Mouse (Mus musculus) forebrain, embryonic 12.5 days (tissue): ENCODE results near the gene Olfr96. TPM values are rescaled to one million over a fixed set of nuclear protein-coding genes. Genes with fewer than 3 reads are reported as not detected.
"Not testable (repeated sequence)": the region's sequence is repeated elsewhere in the genome, so short reads cannot be mapped to it uniquely, and the experiment has no call there.

Experiments used
- ATAC-seq: fragments of 200-750 bp; cut with Nextera tagmentation; 2 replicates; pipeline ENCODE4 v1.8.0; 2017; ENCODE audit warnings: moderate TSS enrichment; ENCODE audit not compliant: low FRiP score
- H3K27ac ChIP-seq: fragments of 300-500 bp; sonication (generic); 2 replicates; pipeline ENCODE4 v1.5.1; 2016; ENCODE audit warnings: mild to moderate bottlenecking
- H3K27me3 ChIP-seq: fragments of 300-500 bp; sonication (generic); 2 replicates; pipeline ENCODE4 v1.6.1; 2016; ENCODE audit warnings: mild to moderate bottlenecking
- H3K36me3 ChIP-seq: fragments of 300-500 bp; sonication (generic); replicated peaks from 2 replicates; pipeline ENCODE4 v1.6.1; 2016; ENCODE audit warnings: mild to moderate bottlenecking
- H3K4me1 ChIP-seq: fragments of 300-500 bp; sonication (generic); 2 replicates; pipeline ENCODE4 v1.6.1; 2016
- H3K4me2 ChIP-seq: fragments of 300-500 bp; sonication (generic); 2 replicates; pipeline ENCODE4 v1.6.1; 2016; ENCODE audit warnings: mild to moderate bottlenecking, moderate library complexity
- H3K4me3 ChIP-seq: fragments of 300-500 bp; sonication (generic); replicated peaks from 2 replicates; pipeline ENCODE4 v1.5.1; 2016; ENCODE audit warnings: mild to moderate bottlenecking
- H3K9ac ChIP-seq: fragments of 300-500 bp; sonication (generic); 2 replicates; pipeline ENCODE4 v1.6.1; 2016; ENCODE audit warnings: mild to moderate bottlenecking
- H3K9me3 ChIP-seq: fragments of 300-500 bp; sonication (generic); 2 replicates; pipeline ENCODE4 v1.6.1; 2016
- WGBS: fragments of 180-500 bp; shearing (Covaris S2); methylation state at CpG from one replicate; pipeline ENCODE4 v1.1.7; 2016; 5-methylcytosine and 5-hydroxymethylcytosine counted together
- polyA plus RNA-seq: library from polyadenylated mRNA; unstranded; fragments of >200 nt; fragmentation: Nextera tagmentation; extraction: Ambion mirVana; gene quantifications from 2 replicates; pipeline ENCODE4 v1.2.1, GENCODE M21; 2016

The Olfr96 gene
- polyA plus RNA-seq, 1 experiment from 2014 or later = not detected

GRCm38 (mm10) chr17:37218486-37218885, 1.5 kb upstream of the Olfr96 start:
- no peak overlapping the region for H3K4me2 ChIP-seq
- 0 out of 2 replicates have a peak, but pooled peaks cover 3% of the 10 kb centered on the region for H3K9me3 ChIP-seq
- ATAC-seq = no peak
- H3K4me1 ChIP-seq = no peaks in the 10 kb centered on the region
- 85% methylated on average over 3 of the region's 3 CpGs for WGBS
- no peak overlapping the region for H3K4me3 ChIP-seq
- no peaks in the 10 kb centered on the region for H3K27me3 ChIP-seq
- H3K36me3 ChIP-seq = no peaks in the 10 kb centered on the region
- H3K27ac ChIP-seq = no peak overlapping the region
- no peak overlapping the region for H3K9ac ChIP-seq

DNA sequence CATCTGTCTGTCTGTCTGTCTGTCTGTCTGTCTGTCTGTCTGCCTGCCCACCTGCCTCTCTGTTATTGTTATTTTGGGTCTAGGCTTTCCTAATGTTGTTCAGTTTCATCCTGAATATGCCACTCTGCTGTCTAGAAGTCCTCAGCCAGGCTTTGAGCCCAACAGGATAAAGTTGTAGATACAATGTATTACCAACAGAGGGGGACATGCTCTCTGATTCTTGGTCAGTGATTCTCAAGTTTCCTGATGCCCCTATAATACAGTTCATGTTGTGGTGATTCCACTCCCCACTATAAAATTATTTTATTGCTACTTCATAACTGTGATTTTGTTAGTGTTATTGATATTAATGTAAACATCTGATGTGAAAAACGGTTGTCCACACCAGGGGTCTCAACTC, 1.9 kb downstream of the Olfr96 start:
- WGBS = 43% methylated on average over 1 of the region's 1 CpGs
- H3K9me3 ChIP-seq = 0 out of 2 replicates have a peak, but pooled peaks cover 3% of the 10 kb centered on the region
- no peak overlapping the region for H3K4me2 ChIP-seq
- no peak for ATAC-seq
- H3K27me3 ChIP-seq = no peaks in the 10 kb centered on the region
- H3K4me1 ChIP-seq = no peaks in the 10 kb centered on the region
- no peak overlapping the region for H3K27ac ChIP-seq
- no peak overlapping the region for H3K9ac ChIP-seq
- no peak overlapping the region for H3K4me3 ChIP-seq
- H3K36me3 ChIP-seq = no peaks in the 10 kb centered on the region

- not testable (repeated sequence) for ATAC-seq, H3K4me3 ChIP-seq, H3K4me2 ChIP-seq, H3K27me3 ChIP-seq, H3K27ac ChIP-seq, H3K9me3 ChIP-seq, H3K4me1 ChIP-seq, H3K36me3 ChIP-seq, H3K9ac ChIP-seq
- 88% methylated on average over 2 of the region's 2 CpGs for WGBS
Observed at GRCm38 (mm10) chr17:37237230-37237629, 17.3 kb downstream of the Olfr96 start, which contains the start of gene Olfr97. TSS of gene Olfr97 (minus strand) at chr17:37237330.

DNA sequence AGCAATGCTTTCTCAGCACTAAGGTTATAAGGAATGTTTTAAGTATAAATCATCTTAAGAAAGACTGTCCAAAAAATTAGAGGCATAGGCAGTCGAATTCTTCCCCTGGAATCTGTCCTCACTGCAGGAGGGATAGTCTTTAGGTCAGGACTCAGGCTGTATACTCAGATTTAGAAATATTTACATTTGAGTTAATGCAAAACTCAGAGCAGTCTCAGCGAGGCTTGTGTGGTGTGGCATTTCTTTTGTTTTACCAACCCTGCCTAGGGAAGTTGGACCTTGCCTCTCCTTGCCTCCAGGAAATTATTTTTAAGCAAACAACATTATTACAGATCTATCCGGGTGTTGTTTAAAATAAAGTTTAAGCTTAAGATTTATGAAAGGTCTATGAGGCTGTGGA, 22.3 kb downstream of the Olfr96 start:
- Histone ChIP-seq H3K4me2 (no peak overlapping the region), H3K4me1 (no peaks in the 10 kb centered on the region), H3K27ac (no peak overlapping the region), H3K4me3 (no peak overlapping the region), H3K36me3 (no peaks in the 10 kb centered on the region), H3K9me3 (no peaks in the 10 kb centered on the region), H3K27me3 (no peaks in the 10 kb centered on the region), H3K9ac (no peak overlapping the region)
- WGBS = 60% methylated on average over 3 of the region's 3 CpGs
- no peak for ATAC-seq

DNA sequence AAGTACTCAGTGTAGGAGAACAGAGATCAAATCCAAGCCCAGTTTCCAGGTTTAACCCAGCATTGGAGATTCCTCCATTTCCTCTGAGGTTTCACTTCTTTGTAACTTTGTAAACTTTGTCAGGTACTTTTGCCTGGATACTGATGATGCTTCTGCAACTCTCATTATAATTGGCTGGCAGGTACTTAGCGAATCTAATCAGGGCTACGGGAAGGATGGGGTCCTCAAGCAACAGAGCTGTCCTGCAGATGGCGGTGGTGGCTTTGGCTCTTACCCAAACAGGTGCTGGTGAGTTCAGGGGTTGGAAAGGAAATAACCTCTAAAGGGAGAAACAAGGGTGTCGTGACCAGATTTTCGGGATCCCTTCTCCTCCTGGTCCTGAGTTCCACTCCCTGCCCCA, 26.8 kb downstream of the Olfr96 start:
- Histone ChIP-seq H3K9me3 (no peaks in the 10 kb centered on the region), H3K36me3 (no peaks in the 10 kb centered on the region), H3K27ac (no peak overlapping the region), H3K4me1 (no peaks in the 10 kb centered on the region), H3K27me3 (no peaks in the 10 kb centered on the region), H3K4me2 (no peak overlapping the region), H3K9ac (no peak overlapping the region), H3K4me3 (no peak overlapping the region)
- no peak for ATAC-seq
- WGBS = 26% methylated on average over 5 of the region's 5 CpGs

GRCm38 (mm10) chr17:37249460-37249859, 29.5 kb downstream of the Olfr96 start:
- ATAC-seq = no peak
- Histone ChIP-seq H3K36me3 (no peaks in the 10 kb centered on the region), H3K27me3 (no peaks in the 10 kb centered on the region), H3K27ac (no peak overlapping the region), H3K9me3 (no peaks in the 10 kb centered on the region), H3K4me3 (no peak overlapping the region), H3K4me1 (no peaks in the 10 kb centered on the region), H3K9ac (no peak overlapping the region), H3K4me2 (no peak overlapping the region)

DNA sequence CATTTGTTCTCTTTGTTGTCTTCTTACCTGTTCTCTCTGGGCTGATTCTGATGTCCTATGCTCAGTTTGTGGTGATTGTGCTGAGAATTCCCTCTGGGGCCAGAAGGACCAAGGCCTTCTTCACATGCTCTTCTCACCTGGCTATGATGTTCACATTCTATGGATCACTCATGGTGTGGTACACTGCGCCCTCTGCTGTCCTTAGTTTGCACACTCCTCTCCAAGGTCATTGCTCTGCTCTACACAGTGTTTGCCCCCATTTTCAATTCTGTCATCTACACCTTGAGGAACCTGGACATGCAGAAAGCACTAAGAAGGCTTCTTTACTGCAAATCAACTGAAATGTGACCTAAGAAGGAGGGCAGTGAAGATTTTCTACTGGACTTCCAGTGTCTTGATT, 30.6 kb downstream of the Olfr96 start:
- H3K9ac ChIP-seq = no peak overlapping the region
- WGBS = 0% methylated on average over 1 of the region's 1 CpGs

GRCm38 (mm10) chr17:37263626-37264025, 43.7 kb downstream of the Olfr96 start, which contains the start of gene Olfr98:
TSS of gene Olfr98 (minus strand) at chr17:37263749.
- H3K4me3 ChIP-seq = no peak within 1 kb of the TSS
- no peak within 1 kb of the TSS for H3K27ac ChIP-seq
- H3K36me3 ChIP-seq = no peaks in the 10 kb centered on the region
- no peak within 1 kb of the TSS for H3K9ac ChIP-seq
- H3K4me2 ChIP-seq = no peak within 1 kb of the TSS
- WGBS = 82% methylated on average over 1 of the region's 1 CpGs
- no peak for ATAC-seq
- no peaks in the 10 kb centered on the region for H3K27me3 ChIP-seq
- no peaks in the 10 kb centered on the region for H3K9me3 ChIP-seq
- no peaks in the 10 kb centered on the region for H3K4me1 ChIP-seq

More for the DNA sequence above, 30.6 kb downstream of the Olfr96 start:
- Histone ChIP-seq H3K27me3 (no peaks in the 10 kb centered on the region), H3K36me3 (no peaks in the 10 kb centered on the region), H3K4me2 (no peak overlapping the region), H3K4me3 (no peak overlapping the region), H3K27ac (no peak overlapping the region), H3K9me3 (no peaks in the 10 kb centered on the region), H3K4me1 (no peaks in the 10 kb centered on the region)
- no peak for ATAC-seq

DNA sequence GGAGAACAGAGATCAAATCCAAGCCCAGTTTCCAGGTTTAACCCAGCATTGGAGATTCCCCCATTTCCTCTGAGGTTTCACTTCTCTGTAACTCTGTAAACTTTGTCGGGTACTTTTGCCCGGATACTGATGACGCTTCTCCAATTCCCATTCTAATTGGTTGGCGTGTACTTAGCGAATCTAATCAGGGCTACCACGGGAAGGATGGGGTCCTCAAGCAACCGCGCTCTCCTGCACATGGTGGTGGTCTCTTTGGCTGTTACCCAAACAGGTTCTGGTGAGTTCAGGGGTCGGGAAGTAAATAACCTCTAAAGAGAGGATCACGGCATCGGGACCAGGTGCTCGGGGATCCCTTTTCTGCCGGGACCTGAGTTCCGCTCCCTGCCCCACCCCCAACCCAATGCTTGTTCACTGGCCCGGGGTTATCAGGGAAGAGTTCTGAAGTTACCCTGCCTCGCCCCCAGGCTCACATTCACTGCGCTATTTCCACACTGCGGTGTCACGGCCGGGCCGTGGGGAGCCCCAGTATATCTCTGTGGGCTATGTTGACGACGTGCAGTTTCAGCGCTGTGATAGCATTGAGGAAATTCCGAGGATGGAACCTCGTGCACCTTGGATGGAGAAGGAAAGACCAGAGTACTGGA, 50.2 kb downstream of the Olfr96 start, which contains the start of gene H2-M3:
H2-M3 (plus strand) TSS at position 163 of the 644 bp plus-strand sequence.
- Histone ChIP-seq H3K4me3 (peak within 1 kb of the TSS; percentile 46), H3K27ac (no peak within 1 kb of the TSS), H3K27me3 (peaks cover 8% of the 10 kb centered on the region; the same call in 1 of the 2 replicates), H3K4me1 (no peaks in the 10 kb centered on the region), H3K9ac (peak within 1 kb of the TSS; percentile 38; the same call in 1 of the 2 replicates), H3K9me3 (no peaks in the 10 kb centered on the region), H3K36me3 (no peaks in the 10 kb centered on the region), H3K4me2 (peak within 1 kb of the TSS; percentile 81)
- ATAC-seq = peak; percentile 97
- 6% methylated on average over 26 of the region's 26 CpGs for WGBS

DNA sequence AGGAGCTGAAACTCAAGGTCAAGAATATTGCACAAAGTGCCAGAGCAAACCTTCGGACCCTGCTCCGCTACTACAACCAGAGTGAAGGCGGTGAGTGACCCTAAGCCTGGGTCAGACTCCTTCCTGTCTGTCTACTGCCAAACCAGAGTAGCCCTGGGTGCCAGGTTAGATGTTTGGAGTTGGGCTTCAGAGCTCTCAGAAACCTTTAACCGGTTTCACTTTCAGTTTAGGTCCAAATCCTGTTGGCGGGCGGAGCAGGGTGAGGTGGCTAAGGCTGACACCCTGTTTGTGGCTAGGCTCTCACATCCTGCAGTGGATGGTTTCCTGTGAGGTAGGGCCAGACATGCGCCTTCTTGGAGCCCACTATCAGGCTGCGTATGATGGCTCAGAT, 50.8 kb downstream of the Olfr96 start:
- ATAC-seq = peak; percentile 22; the same call in 1 of the 2 replicates
- WGBS = 67% methylated on average over 8 of the region's 8 CpGs
- H3K9me3 ChIP-seq = no peaks in the 10 kb centered on the region
- H3K4me3 ChIP-seq = peak overlapping the region; percentile 46
- peaks cover 8% of the 10 kb centered on the region; the same call in 1 of the 2 replicates for H3K27me3 ChIP-seq
- no peak overlapping the region for H3K27ac ChIP-seq
- 0 out of 2 replicates have a peak overlapping the region, but pooled peaks have one; percentile 38 for H3K9ac ChIP-seq
- H3K4me1 ChIP-seq = no peaks in the 10 kb centered on the region
- no peaks in the 10 kb centered on the region for H3K36me3 ChIP-seq
- H3K4me2 ChIP-seq = peak overlapping the region; percentile 81

- Histone ChIP-seq H3K4me3 (no peak overlapping the region), H3K27ac (no peak overlapping the region), H3K27me3 (peaks cover 7% of the 10 kb centered on the region; the same call in 1 of the 2 replicates), H3K9ac (no peak overlapping the region), H3K4me2 (no peak overlapping the region), H3K9me3 (no peaks in the 10 kb centered on the region), H3K36me3 (no peaks in the 10 kb centered on the region), H3K4me1 (no peaks in the 10 kb centered on the region)
- no peak for ATAC-seq
- 77% methylated on average over 2 of the region's 2 CpGs for WGBS
Observed at GRCm38 (mm10) chr17:37275626-37276248, 55.8 kb downstream of the Olfr96 start.
